Mouse (Mus musculus): ENCODE results near the gene Olfr541. TPM values are rescaled to one million over a fixed set of nuclear protein-coding genes. Genes with fewer than 3 reads are reported as not detected.

Gene Olfr541
- polyA plus RNA-seq, 1 experiment from 2014 or later: not detected

DNA sequence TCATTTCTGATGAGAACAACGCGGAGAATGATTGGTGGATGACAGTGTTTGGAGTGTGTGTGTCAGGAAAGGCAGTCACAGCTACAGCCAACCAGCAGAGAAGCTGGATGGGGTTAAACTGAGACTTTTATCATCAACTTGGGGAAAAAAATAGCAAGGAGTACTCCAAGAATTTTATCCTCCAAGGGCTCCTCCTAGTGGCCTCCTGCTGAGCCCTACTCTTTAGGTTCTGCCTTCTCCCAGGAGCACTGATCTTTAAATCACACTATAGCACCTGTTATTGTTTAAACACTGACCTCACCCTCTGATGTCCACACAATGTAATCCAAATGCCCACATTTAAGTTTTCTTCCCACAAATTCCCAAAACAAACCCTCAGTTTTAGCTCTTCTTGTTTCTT is 36.1 kb downstream of the Olfr541 start:
- 73% methylated on average over 2 of the region's 2 CpGs for WGBS
- Histone ChIP-seq H3K27me3 (no peaks in the 10 kb centered on the region), H3K4me3 (replicated peaks) (no peak overlapping the region), H3K9me3 (replicated peaks) (0 out of 2 replicates have a peak, but pooled peaks cover 1% of the 10 kb centered on the region), H3K27ac (replicated peaks) (no peak overlapping the region), H3K9ac (no peak overlapping the region), H3K4me2 (replicated peaks) (no peak overlapping the region), H3K4me1 (no peaks in the 10 kb centered on the region), H3K36me3 (no peaks in the 10 kb centered on the region)
- no peak for ATAC-seq (ENCODE audit: insufficient number of reproducible peaks, low FRiP score, low TSS enrichment, low read depth)

DNA sequence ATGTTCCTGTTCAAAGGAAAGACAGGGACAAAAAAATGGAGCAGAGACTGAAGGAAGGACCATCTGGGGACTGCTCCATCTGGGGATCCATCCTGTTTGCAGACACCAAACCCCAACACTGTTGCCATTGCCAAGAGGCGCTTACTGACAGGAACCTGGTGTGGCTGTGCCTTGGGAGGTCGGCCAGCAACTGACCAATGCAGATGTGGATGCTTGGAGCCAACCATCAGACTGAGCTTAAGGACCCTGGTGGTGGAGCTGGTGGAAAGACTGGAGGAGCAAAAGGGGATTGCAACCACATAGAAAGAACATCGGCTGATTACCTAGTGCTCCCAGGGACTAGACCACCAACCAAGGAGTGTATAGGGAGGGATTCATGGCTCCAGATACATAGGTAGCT is 50.3 kb downstream of the Olfr541 start:
- Histone ChIP-seq H3K4me3 (replicated peaks) (no peak overlapping the region), H3K27ac (replicated peaks) (no peak overlapping the region), H3K4me2 (replicated peaks) (no peak overlapping the region), H3K9me3 (replicated peaks) (no peaks in the 10 kb centered on the region), H3K27me3 (no peaks in the 10 kb centered on the region), H3K9ac (no peak overlapping the region), H3K4me1 (no peaks in the 10 kb centered on the region), H3K36me3 (no peaks in the 10 kb centered on the region)
- ATAC-seq (ENCODE audit: insufficient number of reproducible peaks, low FRiP score, low TSS enrichment, low read depth): no peak
- WGBS: 71% methylated on average over 3 of the region's 3 CpGs

DNA sequence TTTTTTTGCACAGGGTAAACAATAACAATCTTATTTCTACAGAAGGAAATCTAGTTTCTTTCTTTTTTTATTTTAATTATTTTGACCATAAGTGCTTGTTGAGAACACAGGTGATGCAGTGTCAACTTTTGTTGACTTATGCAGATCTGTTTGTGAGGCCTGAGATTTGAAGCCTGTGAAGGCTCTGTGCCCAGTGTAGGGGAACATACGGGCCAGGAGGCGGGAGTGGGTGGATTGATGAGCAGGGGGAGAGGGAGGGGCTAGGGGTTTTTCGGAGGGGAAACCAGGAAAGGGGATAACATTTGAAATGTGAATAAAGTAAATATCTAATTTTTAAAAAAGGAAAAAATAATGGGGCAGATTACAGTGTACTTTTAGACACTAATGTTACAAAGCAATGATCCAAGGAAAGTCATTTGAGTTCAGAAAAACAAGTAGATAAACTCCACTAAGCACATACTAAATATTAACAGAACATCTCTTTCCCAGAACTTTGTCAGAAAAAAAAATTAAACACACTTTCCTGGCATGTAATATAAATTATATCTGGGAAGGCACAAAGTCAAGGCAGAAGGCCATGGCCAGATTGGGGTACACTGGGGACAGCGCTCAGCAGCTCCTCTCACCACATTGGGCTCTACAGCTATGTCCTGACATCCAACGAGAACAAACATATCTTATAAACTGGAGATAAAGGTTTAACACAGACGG is 51.2 kb downstream of the Olfr541 start:
- Histone ChIP-seq H3K27ac (replicated peaks) (no peak overlapping the region), H3K9ac (no peak overlapping the region), H3K4me2 (replicated peaks) (no peak overlapping the region), H3K4me3 (replicated peaks) (no peak overlapping the region), H3K9me3 (replicated peaks) (no peaks in the 10 kb centered on the region), H3K27me3 (no peaks in the 10 kb centered on the region), H3K36me3 (no peaks in the 10 kb centered on the region), H3K4me1 (no peaks in the 10 kb centered on the region)
- WGBS: 85% methylated on average over 6 of the region's 6 CpGs
- no peak for ATAC-seq (ENCODE audit: insufficient number of reproducible peaks, low FRiP score, low TSS enrichment, low read depth)

DNA sequence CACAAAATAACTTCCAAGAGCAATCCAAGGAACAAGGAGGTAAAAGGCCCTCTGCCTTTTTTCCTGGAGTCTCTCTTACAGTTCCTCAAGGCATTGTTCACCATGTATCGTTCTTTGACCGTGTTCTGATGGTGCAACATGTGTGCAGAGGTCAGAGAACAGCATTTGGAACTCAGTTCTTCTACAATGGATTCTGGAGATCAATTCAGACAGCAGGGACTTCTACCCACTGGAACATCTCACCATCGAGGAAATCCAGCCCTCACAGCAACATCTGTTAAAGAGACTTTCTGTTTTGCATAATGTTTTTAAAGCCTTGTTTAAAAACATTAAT is 51.7 kb downstream of the Olfr541 start:
- no peak for ATAC-seq (ENCODE audit: insufficient number of reproducible peaks, low FRiP score, low TSS enrichment, low read depth)
- 76% methylated on average over 3 of the region's 3 CpGs for WGBS
- no peak overlapping the region for H3K4me3 ChIP-seq (replicated peaks)
- no peak overlapping the region for H3K4me2 ChIP-seq (replicated peaks)
- no peaks in the 10 kb centered on the region for H3K4me1 ChIP-seq
- no peaks in the 10 kb centered on the region for H3K27me3 ChIP-seq
- H3K9ac ChIP-seq: no peak overlapping the region
- H3K9me3 ChIP-seq (replicated peaks): no peaks in the 10 kb centered on the region
- H3K36me3 ChIP-seq: no peaks in the 10 kb centered on the region
- H3K27ac ChIP-seq (replicated peaks): no peak overlapping the region

DNA sequence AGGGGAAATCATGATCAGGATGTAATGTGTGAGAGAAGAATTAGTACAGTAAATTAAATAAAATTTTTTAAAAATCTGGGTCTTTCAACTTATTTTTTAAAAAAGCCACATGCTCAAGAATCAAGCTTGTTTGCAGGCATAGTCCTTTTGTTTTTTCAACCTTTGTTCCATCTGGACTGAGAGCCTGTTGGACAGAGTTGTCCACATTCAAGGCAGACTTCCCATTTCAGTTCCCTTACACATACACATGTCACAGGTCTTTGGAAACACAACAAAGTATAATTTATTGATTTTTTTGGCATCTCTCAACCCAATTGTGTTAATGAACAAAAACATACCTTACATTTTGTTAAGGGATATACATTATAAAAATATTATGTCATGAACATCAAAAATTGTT is 57.5 kb downstream of the Olfr541 start:
- Histone ChIP-seq H3K4me3 (replicated peaks) (no peak overlapping the region), H3K36me3 (no peaks in the 10 kb centered on the region), H3K4me2 (replicated peaks) (no peak overlapping the region), H3K9ac (no peak overlapping the region), H3K27ac (replicated peaks) (no peak overlapping the region), H3K27me3 (no peaks in the 10 kb centered on the region), H3K9me3 (replicated peaks) (0 out of 2 replicates have a peak, but pooled peaks cover 4% of the 10 kb centered on the region), H3K4me1 (no peaks in the 10 kb centered on the region)
- no peak for ATAC-seq (ENCODE audit: insufficient number of reproducible peaks, low FRiP score, low TSS enrichment, low read depth)

Other genes starting within 250 kb of the Olfr541 start
- 0.09 and 0.19 TPM in 2 replicates for gene Olfr533, start 233.9 kb upstream of the Olfr541 start, polyA plus RNA-seq (2015; fragmentation: Nextera tagmentation; extraction: Ambion mirVana)
- gene Olfr535, start 213.1 kb upstream of the Olfr541 start, polyA plus RNA-seq (2015; fragmentation: Nextera tagmentation; extraction: Ambion mirVana): not detected in 2 replicates
- gene Olfr536, start 189.9 kb upstream of the Olfr541 start, polyA plus RNA-seq (2015; fragmentation: Nextera tagmentation; extraction: Ambion mirVana): 0.76 TPM in 1 of 2 replicates, not detected in the other
- gene Olfr538, start 129.4 kb upstream of the Olfr541 start, polyA plus RNA-seq (2015; fragmentation: Nextera tagmentation; extraction: Ambion mirVana): not detected in 2 replicates
- gene Olfr46, start 96.0 kb upstream of the Olfr541 start, polyA plus RNA-seq (2015; fragmentation: Nextera tagmentation; extraction: Ambion mirVana): not detected in 2 replicates
- gene Olfr61, start 68.3 kb upstream of the Olfr541 start, polyA plus RNA-seq (2015; fragmentation: Nextera tagmentation; extraction: Ambion mirVana): not detected in 2 replicates
- not detected in 2 replicates for gene Olfr53, start 50.8 kb upstream of the Olfr541 start, polyA plus RNA-seq (2015; fragmentation: Nextera tagmentation; extraction: Ambion mirVana)
- not detected in 2 replicates for gene Olfr539, start 37.3 kb upstream of the Olfr541 start, polyA plus RNA-seq (2015; fragmentation: Nextera tagmentation; extraction: Ambion mirVana)
- gene Olfr45, start 15.3 kb upstream of the Olfr541 start, polyA plus RNA-seq (2015; fragmentation: Nextera tagmentation; extraction: Ambion mirVana): not detected in 2 replicates
- not detected in 2 replicates for gene Cyp2e1, start 66.5 kb downstream of the Olfr541 start, polyA plus RNA-seq (2015; fragmentation: Nextera tagmentation; extraction: Ambion mirVana)
- gene Syce1, start 90.6 kb downstream of the Olfr541 start, polyA plus RNA-seq (2015; fragmentation: Nextera tagmentation; extraction: Ambion mirVana): 0.19 TPM in 1 of 2 replicates, not detected in the other
- gene Zfp941, start 124.9 kb downstream of the Olfr541 start, polyA plus RNA-seq (2015; fragmentation: Nextera tagmentation; extraction: Ambion mirVana): 0.56 and 0.87 TPM in 2 replicates
- gene Urah, start 137.8 kb downstream of the Olfr541 start, polyA plus RNA-seq (2015; fragmentation: Nextera tagmentation; extraction: Ambion mirVana): 38.8 and 42.6 TPM in 2 replicates
- gene Scgb1c1, start 148.3 kb downstream of the Olfr541 start, polyA plus RNA-seq (2015; fragmentation: Nextera tagmentation; extraction: Ambion mirVana): 2.3 and 8.5 TPM in 2 replicates
- gene Odf3, start 150.5 kb downstream of the Olfr541 start, polyA plus RNA-seq (2015; fragmentation: Nextera tagmentation; extraction: Ambion mirVana): 0.20 and 0.48 TPM in 2 replicates
- not detected in 2 replicates for gene Gm45785, start 159.1 kb downstream of the Olfr541 start, polyA plus RNA-seq (2015; fragmentation: Nextera tagmentation; extraction: Ambion mirVana)
- 78.8 and 86.1 TPM in 2 replicates for gene Ric8a, start 159.7 kb downstream of the Olfr541 start, polyA plus RNA-seq (2015; fragmentation: Nextera tagmentation; extraction: Ambion mirVana)
- 64.2 and 67.5 TPM in 2 replicates for gene Bet1l, start 160.3 kb downstream of the Olfr541 start, polyA plus RNA-seq (2015; fragmentation: Nextera tagmentation; extraction: Ambion mirVana)
- 206 and 209 TPM in 2 replicates for gene Psmd13, start 184.7 kb downstream of the Olfr541 start, polyA plus RNA-seq (2015; fragmentation: Nextera tagmentation; extraction: Ambion mirVana)
- 25.1 and 27.4 TPM in 2 replicates for gene Sirt3, start 185.0 kb downstream of the Olfr541 start, polyA plus RNA-seq (2015; fragmentation: Nextera tagmentation; extraction: Ambion mirVana)
- 23.3 and 34.9 TPM in 2 replicates for gene Cox8b, start 203.2 kb downstream of the Olfr541 start, polyA plus RNA-seq (2015; fragmentation: Nextera tagmentation; extraction: Ambion mirVana)
- gene Nlrp6, start 223.6 kb downstream of the Olfr541 start, polyA plus RNA-seq (2015; fragmentation: Nextera tagmentation; extraction: Ambion mirVana): 0.07 and 0.25 TPM in 2 replicates
- gene Pgghg, start 244.1 kb downstream of the Olfr541 start, polyA plus RNA-seq (2015; fragmentation: Nextera tagmentation; extraction: Ambion mirVana): 26.3 and 29.0 TPM in 2 replicates

Measured in embryonic facial prominence, embryonic 15.5 days (tissue).